Mouse (Mus musculus) spleen, adult 2 months (tissue): ENCODE measurements around the gene Swap70. TPM values are rescaled to one million over a fixed set of nuclear protein-coding genes. Genes with fewer than 3 reads are reported as not detected.

Source experiments
- DNase-seq, 2 experiments: peaks; one replicate each; pipeline versions ENCODE4 v3.0.0 to v3.0.0-alpha.2; 2012 to 2021; ENCODE audit warnings: low spot score in 2 of 2, low read depth in 1 of 2
- H3K27ac ChIP-seq: fragments of 200-500 bp; 2 replicates; pipeline ENCODE4 v1.5.1; 2012; ENCODE audit warnings: low read length, inconsistent platforms; ENCODE audit not compliant: insufficient read depth
- H3K27me3 ChIP-seq: fragments of 200-500 bp; 2 replicates; pipeline ENCODE4 v1.6.1; 2012; ENCODE audit warnings: mild to moderate bottlenecking, moderate library complexity, low read length, inconsistent platforms; ENCODE audit not compliant: control insufficient read depth, insufficient read depth
- H3K36me3 ChIP-seq: fragments of 200-500 bp; 2 replicates; pipeline ENCODE4 v1.6.1; 2012; ENCODE audit warnings: mild to moderate bottlenecking, low read length, inconsistent platforms; ENCODE audit not compliant: control insufficient read depth, insufficient read depth
- H3K4me1 ChIP-seq: fragments of 200-500 bp; 2 replicates; pipeline ENCODE4 v1.6.1; 2011; ENCODE audit warnings: inconsistent platforms; ENCODE audit not compliant: control insufficient read depth, insufficient read depth, insufficient read length
- H3K4me3 ChIP-seq: fragments of 200-500 bp; 2 replicates; pipeline ENCODE4 v1.5.1; 2011; ENCODE audit warnings: mild to moderate bottlenecking, inconsistent platforms; ENCODE audit not compliant: insufficient read depth, insufficient read length; ENCODE audit errors: extremely low read depth
- CTCF ChIP-seq: fragments of 200-500 bp; IDR thresholded peaks from 2 replicates; pipeline ENCODE4 v1.5.1; 2011; ENCODE audit warnings: mild to moderate bottlenecking, inconsistent platforms; ENCODE audit not compliant: insufficient read depth, insufficient read length, insufficient replicate concordance; ENCODE audit errors: extremely low read depth
- POLR2A ChIP-seq: fragments of 200-500 bp; IDR thresholded peaks from 2 replicates; pipeline ENCODE4 v1.6.1; 2011; ENCODE audit warnings: low read depth, low read length, inconsistent platforms
- WGBS: fragments of 180-500 bp; shearing (Covaris S2); methylation state at CpG from one replicate; pipeline ENCODE4 v1.1.7; 2018; 5-methylcytosine and 5-hydroxymethylcytosine counted together
- polyA plus RNA-seq: library from polyadenylated mRNA; depleted of rRNA; stranded (reverse); fragments of >200 nt; gene quantifications from 2 replicates; pipeline ENCODE4 v1.2.3, GENCODE M21; 2012

Gene Swap70
- polyA plus RNA-seq, 1 experiment, result 69.7 TPM

- no peak overlapping the region for H3K4me3 ChIP-seq
- no peak for DNase-seq
- peaks cover 19% of the 10 kb centered on the region; the same call in 1 of the 2 replicates for H3K4me1 ChIP-seq
- H3K27me3 ChIP-seq, result no peaks in the 10 kb centered on the region
- H3K36me3 ChIP-seq, result peaks cover 21% of the 10 kb centered on the region
- H3K27ac ChIP-seq, result no peak overlapping the region
- TF ChIP-seq CTCF (no peak), POLR2A (no peak)
- WGBS, result 81% methylated on average over 3 of the region's 3 CpGs
Measured at GRCm38 (mm10) chr7:110247801-110248200, 26.3 kb downstream of the Swap70 start.

DNA sequence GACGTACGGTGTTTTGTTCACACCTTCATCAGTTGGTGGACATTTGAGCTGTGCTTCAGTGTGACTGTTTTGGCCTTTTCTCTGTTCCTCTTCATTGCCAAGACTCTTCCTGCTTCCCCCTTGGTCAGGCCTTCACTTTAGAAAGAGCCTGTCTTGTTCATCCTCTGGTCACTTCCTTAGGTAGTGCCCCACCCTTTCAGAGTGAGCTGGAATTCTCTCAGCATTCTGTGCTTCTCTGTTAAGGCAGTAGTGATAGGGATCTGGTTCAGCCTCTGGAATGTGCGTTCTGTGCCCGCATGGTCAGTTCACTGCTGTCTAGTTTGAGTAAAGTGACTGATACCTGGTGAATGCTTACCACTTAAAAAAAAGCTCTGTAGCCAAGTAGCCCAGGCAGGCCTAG, 27.2 kb downstream of the Swap70 start:
- H3K36me3 ChIP-seq, result peaks cover 19% of the 10 kb centered on the region

DNA sequence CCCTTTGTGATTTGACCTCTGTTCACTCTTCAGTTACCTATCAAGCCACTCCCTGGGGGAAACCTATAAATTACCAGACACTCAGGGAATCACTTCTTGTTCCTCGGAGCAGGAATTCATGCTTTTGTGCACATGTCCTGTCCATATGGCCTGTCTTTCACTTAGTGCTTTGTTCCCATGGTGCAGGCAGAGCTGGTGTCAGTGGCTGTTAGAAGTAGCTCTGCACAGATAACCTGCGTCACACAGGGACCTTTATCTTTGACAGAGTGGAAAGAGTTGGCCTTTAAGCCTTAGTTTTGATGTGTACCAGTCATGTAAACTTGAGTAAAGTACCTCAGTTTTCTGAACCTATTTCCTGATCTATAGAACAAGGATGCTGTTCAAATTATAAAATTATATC, 32.4 kb downstream of the Swap70 start:
- peaks cover 20% of the 10 kb centered on the region for H3K36me3 ChIP-seq
- 78% methylated on average over 2 of the region's 2 CpGs for WGBS
- TF ChIP-seq CTCF, result no peak
- TF ChIP-seq POLR2A, result no peak
- H3K4me1 ChIP-seq, result peaks cover 13% of the 10 kb centered on the region; the same call in 1 of the 2 replicates
- H3K27ac ChIP-seq, result no peak overlapping the region
- no peak overlapping the region for H3K4me3 ChIP-seq
- DNase-seq, result no peak
- H3K27me3 ChIP-seq, result no peaks in the 10 kb centered on the region

More for the DNA sequence above, 27.2 kb downstream of the Swap70 start:
- 95% methylated on average over 4 of the region's 4 CpGs for WGBS
- TF ChIP-seq CTCF, result no peak
- no peak for TF ChIP-seq POLR2A
- no peaks in the 10 kb centered on the region for H3K27me3 ChIP-seq
- H3K4me3 ChIP-seq, result no peak overlapping the region
- H3K4me1 ChIP-seq, result peaks cover 15% of the 10 kb centered on the region; the same call in 1 of the 2 replicates
- DNase-seq, result no peak
- no peak overlapping the region for H3K27ac ChIP-seq

GRCm38 (mm10) chr7:110254395-110254794, 32.9 kb downstream of the Swap70 start:
- no peak for DNase-seq
- Histone ChIP-seq H3K4me3 (no peak overlapping the region), H3K4me1 (peaks cover 17% of the 10 kb centered on the region; the same call in 1 of the 2 replicates), H3K36me3 (peaks cover 21% of the 10 kb centered on the region), H3K27me3 (no peaks in the 10 kb centered on the region), H3K27ac (no peak overlapping the region)
- WGBS, result 72% methylated on average over 5 of the region's 5 CpGs
- TF ChIP-seq CTCF, result no peak
- no peak for TF ChIP-seq POLR2A

GRCm38 (mm10) chr7:110257059-110257458, 35.5 kb downstream of the Swap70 start:
- no peaks in the 10 kb centered on the region for H3K27me3 ChIP-seq
- no peak overlapping the region for H3K27ac ChIP-seq
- TF ChIP-seq CTCF (no peak), POLR2A (no peak)
- DNase-seq, result no peak
- peaks cover 21% of the 10 kb centered on the region for H3K36me3 ChIP-seq
- H3K4me3 ChIP-seq, result no peak overlapping the region
- peaks cover 19% of the 10 kb centered on the region for H3K4me1 ChIP-seq
- WGBS, result 31% methylated on average over 2 of the region's 2 CpGs

DNA sequence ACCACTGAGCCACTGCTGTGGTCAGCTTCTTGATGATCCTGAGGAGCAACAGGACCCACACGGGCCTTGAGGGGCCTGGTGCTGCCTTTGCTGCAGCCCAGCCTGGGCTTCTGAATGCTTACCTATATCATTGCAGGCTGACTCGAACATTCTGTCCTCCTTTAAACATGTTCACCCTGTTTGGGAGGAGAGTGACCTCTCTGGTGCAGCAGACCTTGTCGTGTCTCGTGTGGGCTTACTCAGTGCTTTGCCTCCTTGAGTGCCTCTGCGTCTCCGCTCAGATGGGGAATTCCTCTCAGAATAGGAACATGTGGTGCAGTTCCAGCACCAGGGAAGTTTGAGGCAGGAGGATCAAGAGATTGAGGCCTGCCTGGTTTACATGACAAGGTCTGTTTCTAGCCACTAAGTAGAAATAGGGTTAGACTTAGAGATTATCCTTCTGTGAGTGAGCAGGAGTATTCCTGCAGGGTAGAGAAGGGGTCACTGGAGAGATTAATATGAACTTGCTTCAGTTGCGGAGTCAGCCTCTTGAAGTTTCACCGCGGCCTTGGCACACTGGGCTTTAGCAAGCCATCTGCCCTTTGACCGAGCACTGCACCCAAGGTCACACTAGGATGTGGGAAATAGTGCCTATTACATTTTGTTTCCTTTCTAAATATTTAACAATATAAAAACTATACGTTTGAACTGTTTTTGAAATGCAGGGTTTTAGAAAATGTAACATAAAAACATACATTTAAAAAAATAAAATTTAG, 36.9 kb downstream of the Swap70 start:
- H3K36me3 ChIP-seq, result peaks cover 17% of the 10 kb centered on the region; the same call in 1 of the 2 replicates
- TF ChIP-seq POLR2A, result no peak
- no peak for TF ChIP-seq CTCF
- peaks cover 21% of the 10 kb centered on the region for H3K4me1 ChIP-seq
- 72% methylated on average over 11 of the region's 11 CpGs for WGBS
- H3K27ac ChIP-seq, result peak overlapping the region; percentile 29; the same call in 1 of the 2 replicates
- H3K27me3 ChIP-seq, result no peaks in the 10 kb centered on the region
- no peak overlapping the region for H3K4me3 ChIP-seq
- DNase-seq, result no peak
